Mouse (Mus musculus) CH12.LX (cell line): ENCODE results near the gene Ccdc105. TPM values are rescaled to one million over a fixed set of nuclear protein-coding genes. Genes with fewer than 3 reads are reported as not detected.

Experiments
- DNase-seq: peaks from one replicate; pipeline ENCODE4 v3.0.0-alpha.2; 2013; ENCODE audit errors: extremely low read depth
- H3K27ac ChIP-seq: 2 replicates; pipeline ENCODE4 v1.5.1; 2012; ENCODE audit warnings: low read depth, mild to moderate bottlenecking, control low read depth, moderate library complexity; ENCODE audit not compliant: insufficient read depth
- H3K27me3 ChIP-seq: replicated peaks from 2 replicates; pipeline ENCODE3; 2012; ENCODE audit warnings: inconsistent platforms
- H3K36me3 ChIP-seq, 2 experiments: replicated peaks in 1 of 2; 2 replicates each; pipeline versions ENCODE3 to v1.6.1; 2012; ENCODE audit warnings: inconsistent platforms in 1 of 2, low read length in 1 of 2, mild to moderate bottlenecking in 1 of 2, mixed read lengths in 1 of 2, moderate library complexity in 1 of 2; ENCODE audit not compliant: control insufficient read depth in 1 of 2, insufficient read depth in 1 of 2
- H3K4me1 ChIP-seq, 2 experiments: 2 replicates each; pipeline ENCODE4 v1.6.1; 2012; ENCODE audit warnings: inconsistent platforms in 1 of 2, moderate library complexity in 1 of 2; ENCODE audit not compliant: insufficient read depth in 2 of 2, control insufficient read depth in 1 of 2
- H3K4me2 ChIP-seq: 2 replicates; pipeline ENCODE4 v1.6.1; 2012; ENCODE audit warnings: low read depth, mild to moderate bottlenecking, control low read depth; ENCODE audit not compliant: poor library complexity, insufficient read depth, severe bottlenecking
- H3K4me3 ChIP-seq, 3 experiments: fragments of 150-350 bp in 1 of 3; sonication (generic) in 1 of 3; replicated peaks in 1 of 3; 2 replicates each; pipeline versions ENCODE3 to v1.5.1; 2011 to 2012; ENCODE audit warnings: low read depth in 2 of 3, low read length in 2 of 3, mild to moderate bottlenecking in 2 of 3, moderate library complexity in 2 of 3, control low read depth in 1 of 3, improper control_type of control experiment in 1 of 3, inconsistent platforms in 1 of 3, mixed read lengths in 1 of 3; ENCODE audit not compliant: poor library complexity in 1 of 3
- H3K79me2 ChIP-seq: replicated peaks from 2 replicates; pipeline ENCODE4 v1.6.1; 2012; ENCODE audit warnings: mild to moderate bottlenecking, moderate library complexity; ENCODE audit not compliant: control insufficient read depth, poor library complexity, insufficient read depth, severe bottlenecking; ENCODE audit errors: extremely low read depth
- H3K9ac ChIP-seq: 2 replicates; pipeline ENCODE4 v1.6.1; 2012; ENCODE audit warnings: low read depth, mild to moderate bottlenecking, control low read depth, moderate library complexity; ENCODE audit not compliant: insufficient read depth
- H3K9me3 ChIP-seq: replicated peaks from 2 replicates; pipeline ENCODE3; 2012; ENCODE audit warnings: low read length, inconsistent platforms, mixed read lengths
- CHD1 ChIP-seq: IDR thresholded peaks from 2 replicates; pipeline ENCODE4 v1.6.1; 2012; ENCODE audit warnings: low read depth, low read length, improper control_type of control experiment, inconsistent platforms
- CHD2 ChIP-seq: IDR thresholded peaks from 2 replicates; pipeline ENCODE4 v1.6.1; 2011; ENCODE audit warnings: low read length, improper control_type of control experiment
- CTCF ChIP-seq, 2 experiments: IDR thresholded peaks in 1 of 2; conservative IDR thresholded peaks in 1 of 2; 2 replicates each; pipeline ENCODE4 v1.5.1; 2011 to 2012; ENCODE audit warnings: low read depth in 2 of 2, low read length in 2 of 2, improper control_type of control experiment in 1 of 2, inconsistent platforms in 1 of 2, mild to moderate bottlenecking in 1 of 2, moderate library complexity in 1 of 2
- ELF1 ChIP-seq: IDR thresholded peaks from 2 replicates; pipeline ENCODE4 v1.6.1; 2014; ENCODE audit warnings: low read depth, mild to moderate bottlenecking, inconsistent platforms, low read length, improper control_type of control experiment
- IRF4 ChIP-seq: IDR thresholded peaks from 2 replicates; pipeline ENCODE4 v1.6.1; 2014; ENCODE audit warnings: low read depth, mild to moderate bottlenecking, inconsistent platforms, low read length, improper control_type of control experiment
- JUN ChIP-seq: IDR thresholded peaks from 2 replicates; pipeline ENCODE4 v1.6.1; 2011; ENCODE audit warnings: low read depth, mild to moderate bottlenecking, low read length, improper control_type of control experiment, moderate library complexity; ENCODE audit not compliant: insufficient read depth
- JUND ChIP-seq: conservative IDR thresholded peaks from 2 replicates; pipeline ENCODE4 v1.6.1; 2011; ENCODE audit warnings: low read depth, low read length, improper control_type of control experiment
- MAFK ChIP-seq: IDR thresholded peaks from 2 replicates; pipeline ENCODE4 v1.6.1; 2011; ENCODE audit warnings: low read length, improper control_type of control experiment; ENCODE audit not compliant: insufficient replicate concordance
- MAZ ChIP-seq: IDR thresholded peaks from 2 replicates; pipeline ENCODE4 v1.6.1; 2012; ENCODE audit warnings: low read depth, mild to moderate bottlenecking, inconsistent platforms, low read length, improper control_type of control experiment, moderate library complexity
- MXI1 ChIP-seq: IDR thresholded peaks from 2 replicates; pipeline ENCODE4 v1.6.1; 2011; ENCODE audit warnings: mild to moderate bottlenecking, low read depth, low read length, improper control_type of control experiment
- NELFE ChIP-seq: IDR thresholded peaks from 2 replicates; pipeline ENCODE4 v1.6.1; 2011; ENCODE audit warnings: low read depth, low read length, improper control_type of control experiment
- NRF1 ChIP-seq: IDR thresholded peaks from 2 replicates; pipeline ENCODE4 v1.6.1; 2014; ENCODE audit warnings: low read depth, mild to moderate bottlenecking, inconsistent platforms, low read length, improper control_type of control experiment, moderate library complexity
- PAX5 ChIP-seq: IDR thresholded peaks from 2 replicates; pipeline ENCODE4 v1.6.1; 2012; ENCODE audit warnings: low read length, inconsistent platforms, mixed read lengths
- POLR2A ChIP-seq: IDR thresholded peaks from 2 replicates; pipeline ENCODE4 v1.6.1; 2011; ENCODE audit warnings: low read depth, mild to moderate bottlenecking, improper control_type of control experiment, low read length
- POLR2AphosphoS2 ChIP-seq: IDR thresholded peaks from 2 replicates; pipeline ENCODE4 v1.6.1; 2011; ENCODE audit warnings: low read depth, low read length, improper control_type of control experiment
- SIN3A ChIP-seq: IDR thresholded peaks from 2 replicates; pipeline ENCODE4 v1.6.1; 2012; ENCODE audit warnings: low read length, improper control_type of control experiment, inconsistent platforms
- SMC3 ChIP-seq: IDR thresholded peaks from 2 replicates; pipeline ENCODE4 v1.6.1; 2011; ENCODE audit warnings: low read depth, low read length, improper control_type of control experiment
- TCF12 ChIP-seq: IDR thresholded peaks from 2 replicates; pipeline ENCODE4 v1.6.1; 2014; ENCODE audit warnings: low read depth, mild to moderate bottlenecking, inconsistent platforms, low read length, improper control_type of control experiment
- UBTF ChIP-seq: IDR thresholded peaks from 2 replicates; pipeline ENCODE4 v1.6.1; 2012; ENCODE audit warnings: low read depth, mild to moderate bottlenecking, inconsistent platforms, low read length, improper control_type of control experiment, moderate library complexity
- USF1 ChIP-seq: IDR thresholded peaks from 2 replicates; pipeline ENCODE4 v1.6.1; 2014; ENCODE audit warnings: low read depth, mild to moderate bottlenecking, inconsistent platforms, low read length, improper control_type of control experiment
- ZC3H11A ChIP-seq: IDR thresholded peaks from 2 replicates; pipeline ENCODE4 v1.6.1; 2012; ENCODE audit warnings: low read depth, mild to moderate bottlenecking, inconsistent platforms, low read length, improper control_type of control experiment
- ZNF384 ChIP-seq: IDR thresholded peaks from 2 replicates; pipeline ENCODE4 v1.6.1; 2012; ENCODE audit warnings: low read depth, low read length, improper control_type of control experiment, inconsistent platforms
- dilution Hi-C: fragments of 300-500 bp; cut with MboI; formaldehyde crosslinking; loops from 2 replicates; pipeline ENCODE4 v1.14.3; 2020; ENCODE audit warnings: low sequenced_read_pairs; ENCODE audit not compliant: extremely low pct_unique_long_range_greater_than_20kb, extremely low pct_ligation_motif_present
- in situ Hi-C: fragments of 300-500 bp; cut with MboI; formaldehyde crosslinking; loops from 3 replicates; pipeline ENCODE4 v1.14.3; 2019; ENCODE audit warnings: low sequenced_read_pairs, low pct_ligation_motif_present, low pct_unique_long_range_greater_than_20kb, mixed read lengths
- polyA plus RNA-seq: library from polyadenylated mRNA; unstranded; fragments of >175 nt; gene quantifications from 2 replicates; pipeline ENCODE4 v1.2.1, GENCODE M21; 2012; ENCODE audit warnings: low read depth; ENCODE audit not compliant: insufficient read length
- total RNA-seq, 2 experiments: library from RNA; depleted of rRNA; stranded (reverse); fragments of 300-350 nt in 1 of 2; fragments of >200 nt in 1 of 2; gene quantifications; 2 replicates each; pipeline ENCODE4 v1.2.3; 2012 to 2014

Gene Ccdc105
- total and polyA plus RNA-seq, 3 experiments: not detected

- in situ Hi-C loops: no loop called here
These were observed 34.8 kb downstream of the Ccdc105 start, which contains the start of gene Casp14 for GRCm38 (mm10) chr10:78718056-78718455. TSS of gene Casp14 (minus strand) at chr10:78718294.

DNA sequence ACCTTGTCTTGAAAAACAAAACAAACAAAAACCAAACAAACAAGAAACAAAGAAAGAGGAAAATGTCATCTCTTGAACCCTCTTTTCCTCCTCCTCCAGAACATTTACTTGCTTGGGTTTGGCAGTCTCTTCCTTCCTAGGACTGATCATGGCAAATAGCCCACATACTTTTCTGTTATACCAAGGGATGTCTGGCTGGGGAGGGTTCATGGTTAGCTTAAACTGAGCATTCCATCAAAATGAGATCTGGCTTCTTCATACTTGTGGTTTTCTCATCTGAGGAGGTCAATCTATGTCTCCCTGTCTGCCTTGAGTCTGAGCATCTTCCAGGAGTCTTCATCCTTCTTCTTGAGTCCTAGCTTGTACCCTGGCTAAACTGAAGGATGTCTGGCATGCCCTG lies 36.6 kb downstream of the Ccdc105 start:
- dilution Hi-C loops: no loop called here

More at GRCm38 (mm10) chr10:78718056-78718455, 34.8 kb downstream of the Ccdc105 start, which contains the start of gene Casp14:
- H3K9ac ChIP-seq: no peak within 1 kb of the TSS
- H3K79me2 ChIP-seq: no peaks in the 10 kb centered on the region
- no peaks in the 10 kb centered on the region for H3K4me1 ChIP-seq
- no peak within 1 kb of the TSS for H3K4me3 ChIP-seq
- H3K27ac ChIP-seq: no peak within 1 kb of the TSS
- no peak for TF ChIP-seq ELF1
- TF ChIP-seq PAX5: no peak
- TF ChIP-seq POLR2A: no peak
- TF ChIP-seq CTCF (conservative IDR thresholded peaks at IDR 0.05 in 1 of 2, IDR thresholded peaks at IDR 0.05 in 1 of 2; ENCODE audit: low read depth in 2 of 2, low read length in 2 of 2): no peak
- TF ChIP-seq CHD2: no peak
- TF ChIP-seq SIN3A: no peak
- TF ChIP-seq ZC3H11A: no peak
- no peak for TF ChIP-seq NRF1
- TF ChIP-seq MAZ: no peak
- no peak for TF ChIP-seq CHD1
- no peak for TF ChIP-seq UBTF
- no peak for TF ChIP-seq TCF12
- TF ChIP-seq ZNF384: no peak
- TF ChIP-seq SMC3: no peak
- no peak within 1 kb of the TSS for H3K4me2 ChIP-seq
- no peaks in the 10 kb centered on the region for H3K36me3 ChIP-seq
- no peaks in the 10 kb centered on the region for H3K9me3 ChIP-seq
- H3K27me3 ChIP-seq: peaks cover 46% of the 10 kb centered on the region
- no peak for DNase-seq
- dilution Hi-C loops: no loop called here

More for the DNA sequence above, 36.6 kb downstream of the Ccdc105 start:
- Histone ChIP-seq H3K79me2 (no peaks in the 10 kb centered on the region), H3K9me3 (no peaks in the 10 kb centered on the region), H3K4me3 (no peak overlapping the region), H3K4me2 (no peak overlapping the region), H3K27me3 (peaks cover 41% of the 10 kb centered on the region), H3K27ac (no peak overlapping the region), H3K4me1 (no peaks in the 10 kb centered on the region), H3K36me3 (no peaks in the 10 kb centered on the region), H3K9ac (no peak overlapping the region)
- TF ChIP-seq JUN: no peak
- TF ChIP-seq POLR2A: no peak
- TF ChIP-seq NRF1: no peak
- no peak for TF ChIP-seq SIN3A
- TF ChIP-seq JUND: no peak
- TF ChIP-seq USF1: no peak
- TF ChIP-seq MXI1: no peak
- no peak for TF ChIP-seq UBTF
- TF ChIP-seq IRF4: no peak
- no peak for TF ChIP-seq MAFK
- no peak for TF ChIP-seq POLR2AphosphoS2
- no peak for TF ChIP-seq NELFE
- in situ Hi-C loops: no loop called here
- no peak for DNase-seq
